Mouse (Mus musculus) embryonic fibroblast, embryonic 13.5 days (primary cell): ENCODE measurements at regions not wholly inside any gene's neighbourhood (a gene's known extent, or its start where the extent isn't known, plus 50 kb on each side); places are given as distances from the start of the nearest gene placed in this dataset.

ENCODE experiments used
- CTCF ChIP-seq: IDR thresholded peaks from 2 replicates; pipeline ENCODE4 v1.5.1; 2011; ENCODE audit warnings: mild to moderate bottlenecking, control low read depth, low read length, moderate library complexity, borderline replicate concordance; ENCODE audit not compliant: insufficient read depth
- POLR2A ChIP-seq: IDR thresholded peaks from 2 replicates; pipeline ENCODE4 v1.6.1; 2011; ENCODE audit warnings: low read depth, mild to moderate bottlenecking, control low read depth, low read length, moderate library complexity

GRCm38 (mm10) chr9:30563399-30563798 lies 136.5 kb downstream of the Snx19 start:
- no peak for TF ChIP-seq CTCF
- TF ChIP-seq POLR2A, result no peak
